Mouse (Mus musculus): ENCODE measurements at regions not wholly inside any gene's neighbourhood (a gene's known extent, or its start where the extent isn't known, plus 50 kb on each side); places are given as distances from the start of the nearest gene placed in this dataset.

GRCm38 (mm10) chr12:39734176-39734575, 303.6 kb downstream of the Arl4a start:
- DNase-seq (ENCODE audit: inconsistent age in 2 of 2, low spot score in 1 of 2), result no peak

DNA sequence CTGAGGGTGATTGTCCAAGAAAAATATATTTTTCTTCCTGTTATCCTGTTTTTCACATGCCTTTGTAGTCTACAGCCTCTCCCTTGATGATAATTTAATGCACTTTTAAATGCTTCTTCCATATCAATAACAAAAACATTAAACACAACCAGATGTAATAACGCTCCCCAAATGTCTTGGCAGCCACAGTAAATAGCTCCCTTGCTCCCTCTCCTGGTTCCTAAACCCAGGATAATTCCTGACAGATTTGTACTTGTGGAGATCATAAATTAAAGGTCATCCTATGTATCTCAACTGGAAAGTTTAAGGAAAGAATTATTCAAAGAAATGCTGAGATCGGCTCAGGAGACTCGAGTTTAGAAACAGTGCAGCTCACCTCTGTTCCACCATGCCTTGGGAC, 306.6 kb downstream of the Arl4a start:
- DNase-seq (ENCODE audit: inconsistent age in 2 of 2, low spot score in 1 of 2), result no peak

GRCm38 (mm10) chr12:39729255-39729654, 308.6 kb downstream of the Arl4a start:
- DNase-seq (ENCODE audit: inconsistent age in 2 of 2, low spot score in 1 of 2), result no peak

- DNase-seq (ENCODE audit: inconsistent age in 2 of 2, low spot score in 1 of 2), result no peak
Observed at GRCm38 (mm10) chr12:39724172-39724571, 313.7 kb downstream of the Arl4a start.

GRCm38 (mm10) chr12:39715120-39715519, 322.7 kb downstream of the Arl4a start:
- DNase-seq (ENCODE audit: inconsistent age in 2 of 2, low spot score in 1 of 2), result no peak

GRCm38 (mm10) chr12:39714169-39714794, 323.5 kb downstream of the Arl4a start:
- no peak for DNase-seq (ENCODE audit: inconsistent age in 2 of 2, low spot score in 1 of 2)

- no peak for DNase-seq (ENCODE audit: inconsistent age in 2 of 2, low spot score in 1 of 2)
Observed at GRCm38 (mm10) chr12:39711807-39712206, 326.0 kb downstream of the Arl4a start.

DNA sequence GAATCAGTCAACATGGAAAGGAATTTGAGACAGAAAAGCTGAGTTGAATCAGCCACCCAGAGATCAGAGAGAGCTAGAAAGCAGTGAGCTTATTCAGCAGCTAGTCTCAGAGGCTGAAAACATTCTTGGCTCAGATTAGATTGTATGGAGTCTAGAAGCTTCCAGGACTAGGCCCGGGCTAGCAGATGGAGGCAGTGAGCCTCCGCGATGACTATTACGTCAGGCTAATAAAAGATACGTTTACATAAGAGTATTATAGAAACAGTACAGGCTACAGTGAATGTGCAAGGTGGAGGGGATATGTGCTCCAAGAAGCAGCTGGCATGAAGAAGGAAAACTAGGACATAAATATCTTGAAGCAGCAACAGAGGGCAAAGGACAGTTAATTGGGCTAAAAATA, 328.0 kb downstream of the Arl4a start:
- no peak for DNase-seq (ENCODE audit: inconsistent age in 2 of 2, low spot score in 1 of 2)

DNA sequence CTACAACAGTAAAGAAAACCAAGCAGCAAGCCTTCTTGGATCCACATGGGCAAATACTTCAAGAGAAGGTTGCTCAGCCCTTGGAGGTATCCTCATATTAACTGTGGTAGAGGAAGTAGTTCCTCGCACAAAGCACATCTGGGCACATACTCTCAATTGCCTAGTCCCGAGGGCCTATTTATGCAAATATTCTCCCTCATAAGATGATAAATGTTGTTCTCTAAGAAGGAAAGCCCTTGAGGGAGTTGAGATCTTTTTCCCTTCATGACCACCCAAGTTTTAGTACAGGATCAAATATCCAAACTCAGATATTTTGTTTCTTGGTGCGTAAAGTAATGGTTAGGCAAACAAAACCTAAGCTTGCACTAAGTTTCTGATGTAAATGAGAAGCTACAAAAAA, 340.6 kb downstream of the Arl4a start:
- no peak for DNase-seq (ENCODE audit: inconsistent age in 2 of 2, low spot score in 1 of 2)

GRCm38 (mm10) chr12:39695322-39695721, 342.5 kb downstream of the Arl4a start:
- no peak for DNase-seq (ENCODE audit: inconsistent age in 2 of 2, low spot score in 1 of 2)

GRCm38 (mm10) chr12:39692043-39692442, 345.8 kb downstream of the Arl4a start:
- no peak for DNase-seq (ENCODE audit: inconsistent age in 2 of 2, low spot score in 1 of 2)

DNA sequence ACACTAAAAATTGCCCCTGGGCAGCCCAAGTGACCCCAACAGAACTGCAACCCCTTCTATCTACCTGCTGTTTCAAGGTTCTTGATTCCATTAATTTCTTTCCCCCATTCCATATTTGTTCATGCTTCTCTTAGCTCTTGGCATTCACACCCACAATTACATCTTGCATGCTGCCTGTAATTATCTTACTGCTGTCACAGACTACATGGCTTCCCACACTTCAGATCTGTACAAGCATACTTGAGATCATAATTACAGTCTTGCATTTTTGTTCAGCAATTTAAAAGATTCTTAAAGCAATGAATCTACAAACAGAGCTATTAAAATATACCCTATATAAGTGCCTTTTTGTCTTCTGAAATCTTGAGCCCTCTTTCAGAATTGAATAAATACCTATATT, 352.4 kb downstream of the Arl4a start:
- DNase-seq (ENCODE audit: inconsistent age in 2 of 2, low spot score in 1 of 2), result no peak

GRCm38 (mm10) chr12:39682121-39682520, 355.7 kb downstream of the Arl4a start:
- DNase-seq (ENCODE audit: inconsistent age in 2 of 2, low spot score in 1 of 2), result no peak

DNA sequence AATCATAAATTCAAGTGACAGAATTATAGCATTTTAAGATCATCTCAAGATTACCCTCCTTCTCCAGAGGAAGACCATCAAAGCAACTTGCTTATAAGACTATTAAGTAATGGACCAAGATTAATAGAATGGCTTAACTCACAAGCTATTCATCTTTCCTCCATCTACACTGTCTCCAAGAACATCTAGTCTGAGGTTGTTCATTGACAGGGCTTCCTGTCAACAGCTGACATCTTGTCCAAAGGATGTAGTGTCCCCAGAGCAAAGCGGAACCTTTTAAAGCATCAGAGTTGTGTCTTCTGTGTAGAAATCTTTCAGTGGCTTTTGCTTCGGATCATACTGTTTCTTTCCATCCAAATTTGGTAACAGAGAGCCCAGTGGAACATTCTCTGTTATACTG, 362.2 kb downstream of the Arl4a start:
- no peak for DNase-seq (ENCODE audit: inconsistent age in 2 of 2, low spot score in 1 of 2)

DNA sequence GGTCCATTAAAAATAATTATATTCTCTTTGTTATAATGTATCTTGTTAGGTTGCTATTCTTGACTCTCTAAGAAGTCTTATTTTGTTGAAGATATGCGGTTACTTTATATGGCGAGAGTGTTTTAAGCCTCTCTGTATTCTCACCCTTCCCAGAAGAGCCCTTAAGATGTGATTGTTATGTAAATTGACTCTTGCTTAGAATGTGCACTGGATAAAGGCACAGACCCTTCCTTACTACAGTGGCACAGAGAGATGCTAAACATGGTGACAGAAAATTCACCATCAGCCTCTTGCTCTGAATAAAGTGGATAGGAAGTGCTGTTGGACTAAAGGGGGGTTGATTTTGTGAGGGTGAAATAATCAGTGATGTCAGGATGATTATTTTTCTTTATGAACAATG, 370.1 kb downstream of the Arl4a start:
- no peak for DNase-seq (ENCODE audit: inconsistent age in 2 of 2, low spot score in 1 of 2)

DNA sequence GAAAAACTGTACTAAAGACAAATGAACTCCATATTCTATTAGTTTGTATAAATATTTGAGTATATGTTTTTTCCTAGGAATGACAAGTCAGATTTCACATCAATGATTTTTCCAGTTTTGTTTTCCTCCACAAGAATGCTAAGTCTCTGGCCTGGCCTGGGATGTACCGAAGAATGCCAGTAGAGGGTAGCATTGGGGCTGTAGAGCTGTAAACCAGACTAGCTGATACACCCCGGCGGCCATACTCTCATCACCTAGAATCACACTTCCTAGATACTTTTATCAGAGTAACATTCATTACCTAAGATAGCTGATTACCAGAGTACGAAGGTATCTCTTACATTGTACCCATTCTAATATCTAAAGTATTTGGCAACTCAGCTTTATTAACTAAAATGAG, 372.4 kb downstream of the Arl4a start:
- peak; percentile 42 to 83 for DNase-seq (ENCODE audit: inconsistent age in 2 of 2, low spot score in 1 of 2)

- no peak for DNase-seq (ENCODE audit: inconsistent age in 2 of 2, low spot score in 1 of 2)
Observed at GRCm38 (mm10) chr12:39660420-39660819, 377.4 kb downstream of the Arl4a start.

DNA sequence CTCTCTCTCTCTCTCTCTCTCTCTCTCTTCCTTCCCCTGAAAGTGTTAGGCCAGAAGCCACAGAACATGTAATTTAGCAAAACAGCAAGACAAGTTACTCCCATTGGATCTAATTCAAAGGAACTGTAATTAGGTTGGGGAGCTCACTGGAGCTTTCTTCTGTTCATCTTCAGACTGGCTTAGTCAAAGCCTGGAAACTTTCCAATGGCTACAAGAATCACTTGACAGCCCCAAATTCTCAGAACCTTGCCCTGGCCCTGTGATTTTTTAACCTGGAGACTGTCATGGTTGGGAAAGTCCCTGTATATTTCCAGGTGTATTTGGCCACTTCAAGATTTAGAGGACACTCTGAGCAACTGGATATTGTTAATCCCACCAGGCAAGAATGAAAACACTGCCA, 381.2 kb downstream of the Arl4a start:
- no peak for DNase-seq (ENCODE audit: inconsistent age in 2 of 2, low spot score in 1 of 2)

DNA sequence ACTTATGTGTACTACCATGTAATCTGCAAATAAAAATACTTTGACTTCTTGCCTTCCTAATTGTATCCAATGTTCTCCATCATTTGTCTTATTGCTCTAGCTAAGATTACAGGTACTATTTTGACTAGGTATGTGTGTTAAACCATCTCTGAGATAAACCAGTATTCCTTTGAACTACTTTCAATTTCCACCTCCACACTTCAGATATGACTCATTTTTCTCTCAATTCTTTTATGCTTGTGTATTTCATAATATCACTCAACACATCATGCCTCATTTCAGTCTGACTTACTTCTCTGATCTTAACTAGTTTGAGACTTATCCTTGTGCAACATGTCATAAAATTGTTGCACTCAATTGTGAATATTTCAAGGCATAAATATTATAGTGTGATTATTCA, 388.9 kb downstream of the Arl4a start:
- DNase-seq (ENCODE audit: inconsistent age in 2 of 2, low spot score in 1 of 2), result no peak

DNA sequence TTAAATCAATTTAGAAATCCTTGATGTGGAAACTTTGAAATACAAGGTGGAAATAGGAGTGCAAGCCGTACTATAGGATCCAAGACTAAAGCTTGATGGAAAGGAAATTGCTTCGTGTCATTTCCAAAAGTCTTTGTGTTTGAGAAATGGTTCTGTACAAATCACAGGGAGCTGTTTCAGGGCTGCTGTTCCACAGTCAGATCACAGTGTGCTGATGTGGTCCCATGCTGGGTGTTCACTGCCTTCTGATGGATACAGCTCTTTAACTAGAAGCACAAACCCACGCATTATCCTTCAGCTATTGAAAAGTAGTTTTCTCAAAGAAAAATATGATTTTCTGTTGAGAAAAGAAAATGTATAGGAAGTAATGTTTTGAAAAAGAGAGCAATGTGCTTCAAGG, 391.3 kb downstream of the Arl4a start:
- DNase-seq (ENCODE audit: inconsistent age in 2 of 2, low spot score in 1 of 2), result no peak

GRCm38 (mm10) chr12:39645581-39645980, 392.2 kb downstream of the Arl4a start:
- DNase-seq (ENCODE audit: inconsistent age in 2 of 2, low spot score in 1 of 2), result no peak

GRCm38 (mm10) chr12:39639246-39639645, 398.6 kb downstream of the Arl4a start:
- DNase-seq (ENCODE audit: inconsistent age in 2 of 2, low spot score in 1 of 2), result no peak

GRCm38 (mm10) chr12:39634337-39634736, 403.5 kb downstream of the Arl4a start:
- no peak for DNase-seq (ENCODE audit: inconsistent age in 2 of 2, low spot score in 1 of 2)

DNA sequence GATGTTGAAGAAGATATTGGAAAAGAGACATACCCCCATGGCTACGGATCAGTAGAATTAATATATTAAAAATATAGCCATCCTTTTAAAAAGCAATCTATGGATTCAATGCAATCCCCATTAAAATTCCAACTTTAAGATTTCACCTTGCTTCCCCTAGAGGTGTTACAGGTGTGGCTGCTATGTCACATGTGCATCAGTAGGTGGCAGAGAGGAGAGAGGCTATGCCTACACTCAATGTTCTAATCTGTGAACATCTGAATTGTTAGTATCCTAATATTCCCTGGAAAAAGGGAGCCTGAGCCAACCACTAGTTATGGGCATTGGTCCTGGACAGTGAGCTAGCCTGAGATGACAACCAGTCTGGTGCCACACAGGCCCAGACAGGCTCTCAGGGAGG, 416.6 kb downstream of the Arl4a start:
- DNase-seq (ENCODE audit: inconsistent age in 2 of 2, low spot score in 1 of 2), result no peak

All from adrenal gland, adult (tissue).